In the genomic region with DNA sequence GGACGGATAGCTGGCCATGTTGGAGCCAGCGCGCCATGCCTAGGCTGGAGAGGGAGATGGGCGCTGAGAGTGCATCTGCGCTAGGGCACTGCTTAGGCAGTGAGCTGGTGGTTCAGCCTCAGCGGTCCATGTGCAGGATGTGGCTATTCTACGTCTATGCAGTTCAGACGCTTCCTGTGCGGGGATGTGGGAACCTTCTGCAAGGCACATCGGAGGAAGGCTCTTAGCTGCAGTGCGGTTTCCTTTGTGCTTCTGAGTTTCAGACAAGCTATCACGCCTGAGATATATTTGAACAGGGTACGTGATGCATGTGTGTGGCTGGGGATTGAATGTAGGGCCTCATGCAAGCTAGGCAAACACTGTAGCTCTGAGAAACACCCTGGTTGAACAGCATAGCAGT, we compare ENCODE assay signal across 17 mouse cellular contexts. TPM values are rescaled to one million over a fixed set of nuclear protein-coding genes. Genes with fewer than 3 reads are reported as not detected.
DNase-seq lines count a peak whose midpoint lies in the region; ATAC-seq and TF ChIP-seq lines count a peak whose summit lies in the region.
"Had no signal": no experiment of that assay in that cellular context is flagged by ENCODE, and none has a peak within 500 bp of the region (broad histone marks: within the 10 kb centered on the region; RNA-seq: fewer than 3 reads in every experiment).

No protein-coding gene starts in this region.

- no peak overlapping the region for H3K4me2 ChIP-seq in liver, embryonic 11.5 days
- H3K4me2 ChIP-seq in kidney, embryonic 14.5 days (replicated peaks; ENCODE audit: low read depth, low read length) = no peak overlapping the region
- H3K4me2 ChIP-seq in hindbrain, postnatal 0 days (ENCODE audit: low read depth, low read length) = no peak overlapping the region
- H3K4me2 ChIP-seq: stomach, embryonic 15.5 days had no signal

- H3K4me1 ChIP-seq in liver, embryonic 11.5 days (replicated peaks; ENCODE audit: control insufficient read depth, insufficient read depth, low read length) = no peaks in the 10 kb centered on the region
- no peaks in the 10 kb centered on the region for H3K4me1 ChIP-seq in kidney, embryonic 14.5 days (ENCODE audit: control insufficient read depth, insufficient read depth, low read length)
- H3K4me1 ChIP-seq in hindbrain, postnatal 0 days (ENCODE audit: insufficient read depth, low read length) = no peaks in the 10 kb centered on the region
- H3K4me1 ChIP-seq: limb, embryonic 10.5 days; stomach, embryonic 15.5 days had no signal

- H3K36me3 ChIP-seq in liver, embryonic 11.5 days (ENCODE audit: control insufficient read depth, insufficient read depth, low read length) = no peaks in the 10 kb centered on the region
- no peaks in the 10 kb centered on the region for H3K36me3 ChIP-seq in kidney, embryonic 14.5 days (ENCODE audit: control insufficient read depth, insufficient read depth, low read length)
- no peaks in the 10 kb centered on the region for H3K36me3 ChIP-seq in hindbrain, postnatal 0 days (ENCODE audit: insufficient read depth, low read length)
- H3K36me3 ChIP-seq: hindbrain, embryonic 10.5 days; limb, embryonic 10.5 days; stomach, embryonic 15.5 days had no signal

- H3K27ac ChIP-seq in liver, embryonic 11.5 days (ENCODE audit: low read depth, low read length) = no peak overlapping the region
- no peak overlapping the region for H3K27ac ChIP-seq in kidney, embryonic 14.5 days (ENCODE audit: low read depth, low read length)
- no peak overlapping the region for H3K27ac ChIP-seq in hindbrain, postnatal 0 days
- H3K27ac ChIP-seq: hindbrain, embryonic 10.5 days; limb, embryonic 10.5 days; macrophage; stomach, embryonic 15.5 days had no signal

- 60% methylated on average over 13 of the region's 13 CpGs for WGBS in liver, embryonic 11.5 days
- WGBS in kidney, embryonic 14.5 days = 89% methylated on average over 13 of the region's 13 CpGs
- WGBS in hindbrain, postnatal 0 days = 91% methylated on average over 13 of the region's 13 CpGs

- no peak for ATAC-seq in liver, embryonic 11.5 days (replicated peaks; ENCODE audit: low FRiP score)
- peak; percentile 98 for ATAC-seq in inflammation-experienced regulatory T-cells, adult 6 months
- peak; percentile 76 for ATAC-seq in neutrophil, adult 5-6 weeks (ENCODE audit: extremely low read depth, insufficient number of reproducible peaks, low FRiP score, poor library complexity, severe bottlenecking)
- no peak for ATAC-seq in kidney, embryonic 14.5 days (ENCODE audit: low FRiP score, low TSS enrichment)
- ATAC-seq in hindbrain, postnatal 0 days = no peak

- no peak overlapping the region for H3K4me3 ChIP-seq in liver, embryonic 11.5 days (ENCODE audit: low read depth, low read length)
- H3K4me3 ChIP-seq in kidney, embryonic 14.5 days (ENCODE audit: low read length) = no peak overlapping the region
- H3K4me3 ChIP-seq in hindbrain, postnatal 0 days (ENCODE audit: low read length) = no peak overlapping the region
- H3K4me3 ChIP-seq: hindbrain, embryonic 10.5 days; limb, embryonic 10.5 days; stomach, embryonic 15.5 days had no signal

- TF ChIP-seq CTCF in hindbrain, postnatal 0 days (IDR thresholded peaks at IDR 0.05; ENCODE audit: low read depth) = no peak

- DNase-seq in liver = peak; percentile 19
- no peak for DNase-seq in liver, embryonic 11.5 days (ENCODE audit: low spot score)
- DNase-seq in thymus, postnatal 36 days = peak; percentile 82 to 89
- no peak for DNase-seq in layer of hippocampus, adult 11-12 months (ENCODE audit: low spot score)
- no peak for DNase-seq in hindbrain, postnatal 0 days (ENCODE audit: low spot score)
- DNase-seq: cerebellum, postnatal 36 days; gastrocnemius, postnatal 10 days; kidney, adult 2 months; layer of hippocampus, adult 9-11 months had no signal

- no peak overlapping the region for H3K9ac ChIP-seq in liver, embryonic 11.5 days (ENCODE audit: low read depth, low read length)
- no peak overlapping the region for H3K9ac ChIP-seq in kidney, embryonic 14.5 days (ENCODE audit: low read depth, low read length)
- H3K9ac ChIP-seq in hindbrain, postnatal 0 days (replicated peaks; ENCODE audit: low read length) = no peak overlapping the region
- H3K9ac ChIP-seq: stomach, embryonic 15.5 days had no signal

- no peaks in the 10 kb centered on the region for H3K9me3 ChIP-seq in liver, embryonic 11.5 days (ENCODE audit: control insufficient read depth, low read length)
- no peaks in the 10 kb centered on the region for H3K9me3 ChIP-seq in kidney, embryonic 14.5 days (ENCODE audit: control insufficient read depth, low read length)
- H3K9me3 ChIP-seq in hindbrain, postnatal 0 days (ENCODE audit: low read length) = no peaks in the 10 kb centered on the region
- H3K9me3 ChIP-seq: hindbrain, embryonic 10.5 days; limb, embryonic 10.5 days; stomach, embryonic 15.5 days had no signal

- H3K27me3 ChIP-seq in liver, embryonic 11.5 days (replicated peaks; ENCODE audit: control insufficient read depth, insufficient read depth, low read length) = no peaks in the 10 kb centered on the region
- no peaks in the 10 kb centered on the region for H3K27me3 ChIP-seq in kidney, embryonic 14.5 days (ENCODE audit: control insufficient read depth, insufficient read depth, low read length)
- no peaks in the 10 kb centered on the region for H3K27me3 ChIP-seq in hindbrain, postnatal 0 days (ENCODE audit: insufficient read depth, low read length)
- H3K27me3 ChIP-seq: CH12.LX; stomach, embryonic 15.5 days had no signal

RNA-seq across cellular contexts. Expression of gene Lrpprc, which starts 54.4 kb away (rescaled TPM):
- 84.9 and 97.9 TPM in 2 replicates for polyA plus RNA-seq in liver, embryonic 11.5 days (2014; fragmentation: Nextera tagmentation; extraction: Ambion mirVana)
- polyA plus RNA-seq in inflammation-experienced regulatory T-cells, adult 6 months (2017; shearing (Covaris generic)) = 10 to 100 TPM in 2 of 3 experiments, 1 to 10 TPM in 1; 9.5 to 13.4 (median 11.6) TPM
- total RNA-seq in neutrophil, adult 5-6 weeks (2017) = 40.3 and 41.6 TPM in 2 replicates
- polyA plus RNA-seq in kidney, embryonic 14.5 days (2014; fragmentation: Nextera tagmentation; extraction: Ambion mirVana) = 26.9 and 64.7 TPM in 2 replicates
- total RNA-seq in hindbrain, postnatal 0 days (2014; rRNA removed) = 46.1 and 47.3 TPM in 2 replicates
- polyA plus RNA-seq in hindbrain, postnatal 0 days (2015; fragmentation: Nextera tagmentation; extraction: Ambion mirVana) = 38.1 and 39.1 TPM in 2 replicates

Comparison
In these comparisons a context has a peak if more than half of its experiments do, and no peak if none do; other contexts are left out.
1. DNase-seq: peak in liver (single experiment) and thymus, postnatal 36 days (2 of 2); none in liver, embryonic 11.5 days (single experiment), layer of hippocampus, adult 11-12 months (single experiment) and hindbrain, postnatal 0 days (single experiment).
2. ATAC-seq: peak in inflammation-experienced regulatory T-cells, adult 6 months (single experiment) and neutrophil, adult 5-6 weeks (single experiment); none in liver, embryonic 11.5 days (single experiment), kidney, embryonic 14.5 days (single experiment) and hindbrain, postnatal 0 days (single experiment).